11 mouse cellular contexts compared by ENCODE assay signal in the genomic region with DNA sequence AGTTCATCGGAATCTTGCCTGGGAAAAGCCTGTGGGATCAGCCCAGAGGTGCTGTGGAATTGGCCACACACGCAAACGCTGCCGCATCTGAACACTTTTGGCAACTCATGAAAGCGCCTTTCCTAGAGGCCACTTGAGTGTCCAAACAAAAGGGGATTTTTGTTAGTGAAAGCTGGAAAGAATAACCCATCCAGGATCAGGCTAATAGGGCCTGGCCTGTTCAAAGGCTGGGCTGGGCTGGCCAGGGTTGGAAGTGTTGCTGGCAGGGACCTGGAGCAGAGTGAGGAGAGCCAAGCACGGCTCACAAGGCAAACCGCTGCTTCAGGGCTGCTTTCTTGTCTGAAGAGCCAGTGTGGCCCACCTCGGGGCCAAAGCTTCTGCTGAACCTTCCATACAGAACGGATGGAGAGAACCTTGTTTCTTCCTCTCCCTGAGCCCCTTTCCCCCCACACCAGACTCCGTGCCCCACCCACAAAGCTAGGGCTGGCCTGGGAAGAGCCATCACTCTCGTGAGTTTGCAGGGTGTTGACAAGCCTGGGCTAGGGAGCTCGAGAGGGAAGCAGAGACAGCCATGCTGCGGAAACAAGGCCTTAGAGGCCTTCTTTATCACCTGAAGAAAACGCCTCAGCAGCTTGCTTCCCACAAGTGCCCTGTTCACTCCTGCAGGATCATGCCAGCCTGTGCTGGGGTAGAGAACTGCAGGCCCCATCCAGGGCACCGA.
DNase-seq lines count a peak whose midpoint lies in the region; ATAC-seq lines count a peak whose summit lies in the region.
"Had no signal": no experiment of that assay in that cellular context is flagged by ENCODE, and none has a peak within 500 bp of the region (broad histone marks: within the 10 kb centered on the region; RNA-seq: fewer than 3 reads in every experiment).

No protein-coding gene starts in this region.

- H3K4me3 ChIP-seq in forebrain, embryonic 14.5 days (ENCODE audit: low read depth, low read length), result no peak overlapping the region
- H3K4me3 ChIP-seq: embryonic facial prominence, embryonic 15.5 days; intestine, embryonic 15.5 days had no signal

- 53% methylated on average over 15 of the region's 15 CpGs for WGBS in forebrain, embryonic 14.5 days

- H3K9ac ChIP-seq in forebrain, embryonic 14.5 days (ENCODE audit: low read length), result no peak overlapping the region
- H3K9ac ChIP-seq: embryonic facial prominence, embryonic 15.5 days; intestine, embryonic 15.5 days had no signal

- H3K27ac ChIP-seq in forebrain, embryonic 14.5 days (ENCODE audit: low read depth, low read length), result no peak overlapping the region
- H3K27ac ChIP-seq: embryonic facial prominence, embryonic 15.5 days; intestine, embryonic 15.5 days had no signal

- H3K4me1 ChIP-seq in forebrain, embryonic 14.5 days (ENCODE audit: control insufficient read depth, insufficient read depth, low read length), result 0 out of 2 replicates have a peak, but pooled peaks cover 2% of the 10 kb centered on the region
- H3K4me1 ChIP-seq: intestine, embryonic 15.5 days had no signal

- no peaks in the 10 kb centered on the region for H3K9me3 ChIP-seq in forebrain, embryonic 14.5 days (replicated peaks; ENCODE audit: control insufficient read depth, low read length)
- H3K9me3 ChIP-seq: embryonic facial prominence, embryonic 15.5 days; intestine, embryonic 15.5 days had no signal

- H3K4me2 ChIP-seq in forebrain, embryonic 14.5 days (ENCODE audit: low read length), result no peak overlapping the region
- H3K4me2 ChIP-seq: embryonic facial prominence, embryonic 15.5 days; intestine, embryonic 15.5 days had no signal

- H3K36me3 ChIP-seq in forebrain, embryonic 14.5 days (ENCODE audit: control insufficient read depth, insufficient read depth, low read length), result no peaks in the 10 kb centered on the region
- H3K36me3 ChIP-seq: embryonic facial prominence, embryonic 15.5 days; intestine, embryonic 15.5 days had no signal

- H3K27me3 ChIP-seq in forebrain, embryonic 14.5 days (replicated peaks; ENCODE audit: control insufficient read depth, insufficient read depth, low read length), result no peaks in the 10 kb centered on the region
- H3K27me3 ChIP-seq: embryonic facial prominence, embryonic 15.5 days; intestine, embryonic 15.5 days had no signal

- peak; percentile 8 to 19 for DNase-seq in layer of hippocampus, adult 8-10 months (ENCODE audit: low spot score in 2 of 2)
- no peak for DNase-seq in layer of hippocampus, adult 11-12 months (ENCODE audit: low spot score)
- DNase-seq in forebrain, embryonic 14.5 days (ENCODE audit: low spot score), result peak; percentile 79
- peak; percentile 16 to 19 for DNase-seq in layer of hippocampus, postnatal 36 days
- peak; percentile 71 to 74 for DNase-seq in right cerebral cortex, postnatal 10 days (ENCODE audit: low spot score in 2 of 2)
- no peak for DNase-seq in T-cell, adult 2 months (ENCODE audit: low spot score)
- no peak for DNase-seq in natural killer cell, adult 2 months (ENCODE audit: low spot score in 2 of 2)
- DNase-seq in adrenal gland, postnatal 25 days, result no peak
- DNase-seq: adrenal gland, postnatal 36 days had no signal

- ATAC-seq in forebrain, embryonic 14.5 days, result peak; percentile 74; the same call in 1 of the 2 replicates
- ATAC-seq: intestine, embryonic 15.5 days had no signal

Comparison
In these comparisons a context has a peak if more than half of its experiments do, and no peak if none do; other contexts are left out.
1. DNase-seq: peak in layer of hippocampus, adult 8-10 months (2 of 2), forebrain, embryonic 14.5 days (single experiment), layer of hippocampus, postnatal 36 days (2 of 2) and right cerebral cortex, postnatal 10 days (2 of 2); none in layer of hippocampus, adult 11-12 months (single experiment), T-cell, adult 2 months (single experiment), natural killer cell, adult 2 months (0 of 2) and adrenal gland, postnatal 25 days (single experiment).